Mouse (Mus musculus): ENCODE data around the gene Tmed1. TPM values are rescaled to one million over a fixed set of nuclear protein-coding genes. Genes with fewer than 3 reads are reported as not detected.
"Not testable (repeated sequence)": the region's sequence is repeated elsewhere in the genome, so short reads cannot be mapped to it uniquely, and the experiment has no call there.

The Tmed1 gene
- polyA plus RNA-seq, 1 experiment from 2014 or later, result 103 TPM

DNA sequence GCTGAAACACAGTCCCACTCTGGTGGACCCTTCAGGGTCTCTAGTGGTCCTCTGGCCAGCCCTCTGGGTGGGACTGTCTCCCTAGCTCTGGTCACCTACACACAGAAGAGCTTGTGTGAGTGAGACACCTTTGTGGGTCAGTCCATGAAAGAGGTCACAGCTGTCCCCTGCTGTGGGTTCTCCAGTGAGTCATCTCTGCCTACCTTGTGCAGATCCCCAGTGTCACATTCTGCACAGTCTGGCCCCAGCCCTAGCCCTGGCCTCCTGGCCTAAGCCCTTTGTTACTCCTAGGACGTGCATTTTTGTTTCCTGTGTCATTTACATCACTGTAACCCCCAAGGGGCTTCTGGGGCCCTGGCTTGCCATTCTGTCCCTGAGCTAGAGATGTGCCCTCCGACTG lies 16.1 kb downstream of the Tmed1 start:
- Histone ChIP-seq H3K27ac (peak overlapping the region; percentile 47), H3K27me3 (ENCODE audit: insufficient read depth, poor library complexity, severe bottlenecking) (no peaks in the 10 kb centered on the region), H3K4me3 (no peak overlapping the region), H3K36me3 (peaks cover 84% of the 10 kb centered on the region), H3K9me3 (no peaks in the 10 kb centered on the region), H3K4me1 (replicated peaks) (peaks cover 6% of the 10 kb centered on the region; the same call in 1 of the 2 replicates)
- WGBS, result 48% methylated on average over 2 of the region's 2 CpGs
- DNase-seq (ENCODE audit: low spot score), result no peak

DNA sequence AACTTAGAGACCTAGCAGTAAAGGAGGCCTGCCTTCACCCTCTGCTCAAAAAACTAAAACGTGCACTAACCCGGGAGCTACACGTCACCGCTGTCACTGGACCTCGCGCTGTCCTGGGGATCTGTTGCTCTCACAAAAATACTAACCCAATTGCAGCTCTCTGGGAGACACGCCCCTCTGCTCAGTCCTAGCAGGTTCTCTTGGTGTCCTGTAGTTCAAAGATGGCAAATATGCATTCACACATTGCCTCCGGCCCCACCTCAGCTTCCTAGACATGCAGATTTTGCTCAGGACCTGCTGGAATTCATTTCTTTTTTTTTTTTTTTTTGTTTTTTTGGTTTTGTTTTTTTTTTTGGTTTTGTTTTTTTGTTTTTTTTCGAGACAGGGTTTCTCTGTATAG lies 19.4 kb downstream of the Tmed1 start:
- Histone ChIP-seq H3K9me3 (no peaks in the 10 kb centered on the region), H3K4me3 (no peak overlapping the region), H3K27me3 (ENCODE audit: insufficient read depth, poor library complexity, severe bottlenecking) (no peaks in the 10 kb centered on the region), H3K4me1 (replicated peaks) (peaks cover 6% of the 10 kb centered on the region; the same call in 1 of the 2 replicates), H3K36me3 (peaks cover 86% of the 10 kb centered on the region), H3K27ac (no peak overlapping the region)
- WGBS, result 93% methylated on average over 9 of the region's 9 CpGs
- no peak for DNase-seq (ENCODE audit: low spot score)

DNA sequence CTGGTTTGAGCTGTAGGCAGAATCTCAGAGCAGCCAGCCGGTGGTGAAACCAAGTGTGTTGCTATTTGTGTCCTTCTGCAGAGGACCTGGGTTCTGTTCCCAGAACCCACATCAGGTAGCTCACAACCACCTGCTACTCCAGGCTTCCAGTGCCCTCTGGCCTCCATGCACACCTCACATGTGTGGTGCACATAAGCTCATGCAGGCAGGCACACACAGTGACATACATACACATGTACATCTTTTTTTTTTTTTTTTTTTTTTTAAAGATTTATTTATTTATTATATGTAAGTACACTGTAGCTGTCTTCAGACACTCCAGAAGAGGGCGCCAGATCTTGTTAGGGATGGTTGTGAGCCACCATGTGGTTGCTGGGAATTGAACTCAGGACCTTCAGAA lies 21.8 kb downstream of the Tmed1 start:
- H3K27ac ChIP-seq; H3K4me1 ChIP-seq (replicated peaks); H3K9me3 ChIP-seq; H3K27me3 ChIP-seq (ENCODE audit: insufficient read depth, poor library complexity, severe bottlenecking); H3K4me3 ChIP-seq; DNase-seq (ENCODE audit: low spot score): not testable (repeated sequence)
- WGBS, result 88% methylated on average over 1 of the region's 2 CpGs
- peaks cover 86% of the 10 kb centered on the region for H3K36me3 ChIP-seq

- 95% methylated on average over 4 of the region's 4 CpGs for WGBS
- Histone ChIP-seq H3K27ac (no peak overlapping the region), H3K36me3 (peaks cover 91% of the 10 kb centered on the region), H3K9me3 (no peaks in the 10 kb centered on the region), H3K4me3 (no peak overlapping the region), H3K4me1 (replicated peaks) (no peaks in the 10 kb centered on the region), H3K27me3 (ENCODE audit: insufficient read depth, poor library complexity, severe bottlenecking) (no peaks in the 10 kb centered on the region)
- no peak for DNase-seq (ENCODE audit: low spot score)
Measured at GRCm38 (mm10) chr9:21484065-21484464, 26.0 kb downstream of the Tmed1 start.

DNA sequence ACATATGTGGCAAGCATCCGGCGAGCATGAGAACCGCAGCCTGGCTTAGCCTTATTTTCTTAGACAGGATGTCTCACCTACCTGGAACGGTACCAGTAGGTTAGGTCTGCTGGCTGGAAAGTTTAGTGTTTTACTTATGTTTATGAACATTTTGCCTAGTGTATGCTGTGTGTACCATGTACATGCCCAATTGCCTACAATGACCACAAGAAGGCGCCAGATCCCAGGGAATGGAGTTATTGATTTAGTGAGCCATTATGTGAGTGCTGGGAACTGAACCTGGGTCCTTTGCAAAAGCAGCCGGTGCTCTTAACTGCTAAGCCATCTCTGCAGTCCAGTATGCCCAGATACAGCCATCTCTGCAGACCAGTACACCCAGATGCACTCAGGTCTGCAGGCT lies 32.3 kb downstream of the Tmed1 start:
- DNase-seq (ENCODE audit: low spot score), result no peak
- no peaks in the 10 kb centered on the region for H3K27me3 ChIP-seq (ENCODE audit: insufficient read depth, poor library complexity, severe bottlenecking)
- 96% methylated on average over 6 of the region's 6 CpGs for WGBS
- peaks cover 9% of the 10 kb centered on the region; the same call in 1 of the 2 replicates for H3K9me3 ChIP-seq
- H3K4me1 ChIP-seq (replicated peaks), result no peaks in the 10 kb centered on the region
- no peak overlapping the region for H3K4me3 ChIP-seq
- peaks cover 97% of the 10 kb centered on the region for H3K36me3 ChIP-seq
- H3K27ac ChIP-seq, result no peak overlapping the region

DNA sequence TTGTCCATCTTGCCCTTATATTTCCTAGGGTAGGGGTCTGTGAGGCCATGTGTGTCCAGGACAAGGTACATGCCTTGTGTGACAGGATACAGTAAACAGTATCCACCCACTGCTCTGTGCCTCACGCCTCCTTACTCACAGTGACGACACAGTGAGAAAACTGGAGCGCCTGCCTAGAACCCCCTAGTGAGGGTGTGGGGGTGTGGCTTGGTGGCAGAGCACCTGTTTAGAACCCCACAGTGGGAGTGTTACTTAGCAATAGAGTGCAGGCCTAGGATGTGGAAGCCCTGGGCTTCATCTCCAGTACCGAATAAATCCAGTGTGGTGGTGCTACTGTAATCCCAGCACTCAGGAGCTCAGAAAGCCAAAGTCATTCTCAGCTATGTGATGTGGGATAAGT lies 37.1 kb downstream of the Tmed1 start:
- 91% methylated on average over 4 of the region's 4 CpGs for WGBS
- H3K36me3 ChIP-seq, result peaks cover 96% of the 10 kb centered on the region

DNA sequence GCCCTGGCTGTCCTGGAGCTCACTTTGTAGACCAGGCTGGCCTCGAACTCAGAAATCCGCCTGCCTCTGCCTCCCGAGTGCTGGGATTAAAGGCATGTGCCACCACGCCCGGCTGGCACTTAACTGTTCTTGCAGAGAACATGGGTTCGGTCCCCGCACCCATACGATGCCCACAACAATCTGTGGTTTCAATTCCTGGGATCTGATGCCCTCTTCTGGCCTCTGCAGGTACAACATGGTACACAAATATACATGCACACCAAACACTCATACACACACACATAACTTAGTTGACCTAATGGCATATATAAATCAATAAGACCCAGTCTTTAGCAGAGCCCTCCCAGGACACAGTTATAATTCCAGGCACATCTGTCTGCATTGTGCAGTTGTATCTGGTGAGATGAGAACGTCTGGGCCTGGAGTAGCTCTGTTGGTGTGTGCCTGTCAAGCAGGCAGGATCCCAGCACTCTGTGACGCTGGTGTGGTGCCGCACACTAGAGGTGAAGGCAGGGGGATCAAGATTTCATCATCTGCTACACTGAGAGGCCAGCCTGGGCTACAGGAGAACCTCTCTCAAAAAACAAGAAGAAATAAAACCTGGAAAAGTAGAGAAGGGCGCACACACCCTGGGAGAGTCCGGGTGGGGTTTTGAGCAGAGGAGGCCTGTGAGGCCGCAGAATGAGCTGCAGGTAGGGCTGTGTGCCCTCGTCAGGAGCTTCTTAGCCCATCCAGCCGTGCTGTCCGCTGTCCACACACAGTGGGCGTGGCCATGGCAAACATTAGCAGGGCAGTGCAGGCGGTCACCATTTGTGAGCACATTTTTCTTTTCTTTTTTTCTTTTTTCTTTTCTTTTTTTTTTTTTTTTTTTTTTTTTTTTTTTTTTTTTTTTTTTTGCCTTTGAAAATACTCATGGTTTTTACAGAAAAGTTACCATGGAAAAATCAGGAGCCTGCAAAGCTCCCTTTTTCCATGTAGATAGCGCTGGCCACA lies 40.7 kb downstream of the Tmed1 start:
- Histone ChIP-seq H3K4me3 (no peak overlapping the region), H3K27ac (no peak overlapping the region), H3K36me3 (peaks cover 92% of the 10 kb centered on the region), H3K4me1 (replicated peaks) (no peaks in the 10 kb centered on the region), H3K9me3 (no peaks in the 10 kb centered on the region), H3K27me3 (ENCODE audit: insufficient read depth, poor library complexity, severe bottlenecking) (no peaks in the 10 kb centered on the region)
- DNase-seq (ENCODE audit: low spot score), result peak; percentile 39
- 91% methylated on average over 20 of the region's 20 CpGs for WGBS

More for the DNA sequence above, 37.1 kb downstream of the Tmed1 start:
- Histone ChIP-seq H3K27ac (no peak overlapping the region), H3K27me3 (ENCODE audit: insufficient read depth, poor library complexity, severe bottlenecking) (no peaks in the 10 kb centered on the region), H3K4me1 (replicated peaks) (no peaks in the 10 kb centered on the region), H3K9me3 (peaks cover 7% of the 10 kb centered on the region; the same call in 1 of the 2 replicates), H3K4me3 (no peak overlapping the region)
- DNase-seq (ENCODE audit: low spot score), result no peak

DNA sequence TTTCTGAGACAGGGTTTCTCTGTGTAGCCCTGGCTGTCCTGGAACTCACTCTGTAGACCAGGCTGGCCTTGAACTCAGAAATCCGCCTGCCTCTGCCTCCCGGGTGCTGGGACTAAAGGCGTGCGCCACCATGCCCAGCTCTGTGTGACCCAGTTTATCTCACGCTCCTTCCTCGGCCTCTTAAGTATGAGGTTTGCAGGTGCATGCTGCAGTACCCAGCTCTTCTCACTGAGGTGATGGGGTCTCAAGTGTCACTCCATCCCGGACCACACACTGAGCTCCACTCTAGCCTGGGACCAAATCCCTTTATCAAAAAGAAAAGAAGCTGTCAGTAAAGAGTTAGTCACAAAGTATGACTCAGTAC lies 45.5 kb downstream of the Tmed1 start:
- not testable (repeated sequence) for H3K9me3 ChIP-seq; H3K27me3 ChIP-seq (ENCODE audit: insufficient read depth, poor library complexity, severe bottlenecking); H3K27ac ChIP-seq; DNase-seq (ENCODE audit: low spot score); H3K4me3 ChIP-seq; H3K4me1 ChIP-seq (replicated peaks)
- peaks cover 68% of the 10 kb centered on the region for H3K36me3 ChIP-seq
- 92% methylated on average over 7 of the region's 7 CpGs for WGBS

DNA sequence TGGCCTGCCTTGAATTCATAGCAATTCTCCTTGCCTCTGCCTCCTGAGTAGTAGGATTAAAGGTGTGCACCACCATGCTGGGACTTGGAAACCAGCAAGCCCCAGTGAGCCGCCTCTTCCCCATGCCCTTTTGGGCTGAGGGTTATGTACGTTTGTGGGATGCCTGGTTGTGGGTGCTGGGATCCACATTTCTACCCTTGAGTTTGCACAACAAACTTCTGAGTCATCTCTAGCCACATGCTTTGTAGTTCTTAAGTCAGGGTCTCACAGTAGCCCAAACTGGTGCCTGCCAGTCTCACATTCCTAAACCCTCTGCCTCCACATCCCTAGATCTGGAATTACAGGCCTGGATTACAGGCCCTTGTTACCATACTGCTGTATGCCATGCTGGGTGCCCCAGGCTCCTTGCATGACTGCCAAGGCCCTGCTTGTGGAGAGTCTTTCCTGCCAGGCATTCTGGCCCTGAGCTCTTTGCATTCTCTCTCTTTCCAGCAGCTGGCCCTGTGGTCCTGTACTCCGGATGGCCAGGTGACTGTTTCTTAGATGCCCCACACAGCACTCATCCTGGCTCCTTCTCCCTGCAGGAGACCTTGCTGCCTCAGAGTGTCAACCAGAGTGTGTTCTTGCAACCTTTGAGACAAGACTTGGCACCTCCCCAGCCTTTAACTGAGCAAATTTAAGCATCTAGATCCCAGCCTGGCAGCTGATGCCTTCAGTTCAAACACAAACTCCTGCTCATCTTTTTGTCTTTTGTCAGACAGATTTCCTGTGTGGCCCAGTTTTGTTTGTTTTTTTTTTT lies 46.1 kb downstream of the Tmed1 start:
- DNase-seq (ENCODE audit: low spot score), result no peak
- H3K4me3 ChIP-seq, result no peak overlapping the region
- H3K36me3 ChIP-seq, result peaks cover 68% of the 10 kb centered on the region
- WGBS, result 77% methylated on average over 3 of the region's 3 CpGs
- H3K27me3 ChIP-seq (ENCODE audit: insufficient read depth, poor library complexity, severe bottlenecking), result no peaks in the 10 kb centered on the region
- H3K4me1 ChIP-seq (replicated peaks), result 0 out of 2 replicates have a peak, but pooled peaks cover 7% of the 10 kb centered on the region
- no peaks in the 10 kb centered on the region for H3K9me3 ChIP-seq
- no peak overlapping the region for H3K27ac ChIP-seq

DNA sequence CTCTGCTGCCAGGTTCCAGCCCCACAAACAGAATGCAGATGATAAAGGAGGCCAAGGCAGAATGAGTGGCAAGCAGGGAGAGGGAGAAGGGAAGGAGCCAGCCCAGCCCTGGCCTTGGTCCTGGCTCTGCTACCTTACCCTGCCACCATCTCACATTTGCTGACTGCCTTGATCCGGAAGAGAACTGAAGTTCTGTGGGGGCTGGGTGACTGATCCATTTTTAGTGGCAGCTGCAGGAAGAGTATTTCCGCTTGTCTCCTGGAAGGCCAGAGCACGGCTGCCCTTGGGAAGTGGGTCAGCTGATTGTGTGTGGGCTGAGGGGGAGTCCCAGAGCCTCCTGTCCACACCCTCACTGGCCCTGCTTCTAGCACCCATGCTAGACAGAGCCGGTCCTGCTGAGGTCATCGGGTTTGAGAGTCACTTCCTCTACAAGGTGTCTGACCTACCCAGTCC lies 46.9 kb downstream of the Tmed1 start:
- 80% methylated on average over 5 of the region's 5 CpGs for WGBS
- H3K4me1 ChIP-seq (replicated peaks), result 0 out of 2 replicates have a peak, but pooled peaks cover 7% of the 10 kb centered on the region
- DNase-seq (ENCODE audit: low spot score), result no peak
- no peaks in the 10 kb centered on the region for H3K9me3 ChIP-seq
- no peaks in the 10 kb centered on the region for H3K27me3 ChIP-seq (ENCODE audit: insufficient read depth, poor library complexity, severe bottlenecking)
- H3K4me3 ChIP-seq, result no peak overlapping the region
- peak overlapping the region; percentile 2; the same call in 1 of the 2 replicates for H3K27ac ChIP-seq
- peaks cover 68% of the 10 kb centered on the region for H3K36me3 ChIP-seq

DNA sequence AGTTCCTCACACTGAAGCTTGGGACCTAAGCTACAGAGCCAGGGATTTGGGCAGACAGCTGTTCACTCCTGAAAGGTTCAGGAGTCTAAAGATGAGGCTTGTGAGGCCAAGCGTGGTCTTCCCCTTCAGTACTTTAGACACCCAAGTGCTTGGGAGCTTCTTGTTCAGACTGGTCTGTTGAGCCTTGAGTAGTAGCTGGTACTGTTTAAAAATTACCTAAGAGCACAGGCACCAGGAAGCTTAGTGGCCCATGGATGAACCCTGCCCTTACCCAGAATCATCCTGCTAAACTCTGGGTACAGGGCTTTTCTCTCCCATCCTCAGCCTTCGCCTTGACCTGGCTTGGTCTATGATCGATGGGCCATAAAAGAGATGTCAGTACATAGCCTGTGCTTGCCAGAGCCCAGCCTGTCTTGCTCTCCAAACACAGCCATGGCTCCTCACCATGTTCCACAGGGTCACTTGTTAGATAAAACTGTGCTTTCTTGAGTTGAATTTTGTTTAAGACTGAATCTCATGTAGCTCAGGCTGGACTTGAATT lies 49.6 kb downstream of the Tmed1 start:
- no peak for DNase-seq (ENCODE audit: low spot score)
- no peak overlapping the region for H3K4me3 ChIP-seq
- 94% methylated on average over 3 of the region's 3 CpGs for WGBS
- H3K4me1 ChIP-seq (replicated peaks), result 0 out of 2 replicates have a peak, but pooled peaks cover 10% of the 10 kb centered on the region
- H3K9me3 ChIP-seq, result no peaks in the 10 kb centered on the region
- no peak overlapping the region for H3K27ac ChIP-seq
- H3K27me3 ChIP-seq (ENCODE audit: insufficient read depth, poor library complexity, severe bottlenecking), result no peaks in the 10 kb centered on the region
- H3K36me3 ChIP-seq, result peaks cover 50% of the 10 kb centered on the region

GRCm38 (mm10) chr9:21458821-21459220 lies 51.2 kb downstream of the Tmed1 start:
- Histone ChIP-seq H3K27me3 (ENCODE audit: insufficient read depth, poor library complexity, severe bottlenecking) (no peaks in the 10 kb centered on the region), H3K9me3 (no peaks in the 10 kb centered on the region), H3K4me3 (no peak overlapping the region), H3K36me3 (peaks cover 40% of the 10 kb centered on the region), H3K4me1 (replicated peaks) (0 out of 2 replicates have a peak, but pooled peaks cover 10% of the 10 kb centered on the region), H3K27ac (no peak overlapping the region)
- WGBS, result 94% methylated on average over 3 of the region's 3 CpGs
- DNase-seq (ENCODE audit: low spot score), result no peak
